27 mouse cellular contexts compared by ENCODE assay signal in the genomic region with DNA sequence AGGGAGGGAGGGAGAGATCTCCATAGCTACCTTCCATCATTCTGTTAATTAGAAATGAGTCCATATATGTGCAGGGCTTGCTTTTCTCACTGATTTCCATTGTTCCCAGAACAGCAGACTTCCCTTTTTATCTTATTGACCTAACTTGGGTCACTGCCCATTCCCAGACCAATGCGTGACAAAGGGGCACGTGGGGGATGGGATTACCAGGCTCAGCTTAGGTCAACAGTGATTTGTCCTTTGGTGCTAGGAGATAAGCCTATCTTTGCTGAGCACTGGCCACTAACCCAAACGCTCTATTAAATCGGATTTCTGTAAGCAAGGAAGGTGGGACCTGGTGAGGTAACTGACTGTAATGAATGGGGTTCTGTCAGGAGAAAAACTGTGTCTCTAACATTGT. TPM values are rescaled to one million over a fixed set of nuclear protein-coding genes. Genes with fewer than 3 reads are reported as not detected.
A peak's percentile ranks its signal among the peaks of the same experiment; 100 is the strongest.
DNase-seq lines count a peak whose midpoint lies in the region; ATAC-seq and TF ChIP-seq lines count a peak whose summit lies in the region.
"Had no signal": no experiment of that assay in that cellular context is flagged by ENCODE, and none has a peak within 500 bp of the region (broad histone marks: within the 10 kb centered on the region; RNA-seq: fewer than 3 reads in every experiment).

No protein-coding gene starts in this region.

- no peaks in the 10 kb centered on the region for H3K27me3 ChIP-seq in heart, postnatal 0 days (ENCODE audit: control insufficient read depth, insufficient read depth, low read length)
- no peaks in the 10 kb centered on the region for H3K27me3 ChIP-seq in midbrain, embryonic 11.5 days (ENCODE audit: control insufficient read depth, insufficient read depth, low read length)
- H3K27me3 ChIP-seq in midbrain, embryonic 14.5 days (ENCODE audit: control insufficient read depth, insufficient read depth, low read length): no peaks in the 10 kb centered on the region
- H3K27me3 ChIP-seq: forebrain, embryonic 13.5 days; lung, embryonic 15.5 days; midbrain, embryonic 12.5 days had no signal

- no peak overlapping the region for H3K27ac ChIP-seq in heart, postnatal 0 days (ENCODE audit: low read depth)
- no peak overlapping the region for H3K27ac ChIP-seq in midbrain, embryonic 11.5 days (ENCODE audit: low read depth, low read length)
- no peak overlapping the region for H3K27ac ChIP-seq in midbrain, embryonic 14.5 days (replicated peaks; ENCODE audit: low read depth, low read length)
- H3K27ac ChIP-seq: forebrain, embryonic 13.5 days; hindbrain, embryonic 14.5 days; limb, embryonic 13.5 days; liver, embryonic 15.5 days; lung, embryonic 15.5 days; midbrain, embryonic 12.5 days had no signal

- H3K9me3 ChIP-seq in heart, postnatal 0 days (replicated peaks; ENCODE audit: control insufficient read depth, low read length): no peaks in the 10 kb centered on the region
- no peaks in the 10 kb centered on the region for H3K9me3 ChIP-seq in midbrain, embryonic 11.5 days (ENCODE audit: control insufficient read depth, low read length)
- H3K9me3 ChIP-seq in midbrain, embryonic 14.5 days (ENCODE audit: control insufficient read depth, low read length): no peaks in the 10 kb centered on the region
- H3K9me3 ChIP-seq: forebrain, embryonic 13.5 days; limb, embryonic 13.5 days; liver, embryonic 15.5 days; lung, embryonic 15.5 days; midbrain, embryonic 12.5 days had no signal

- TF ChIP-seq EP300 in heart, postnatal 0 days (IDR thresholded peaks at IDR 0.05; ENCODE audit: low read depth): no peak

- H3K4me2 ChIP-seq in heart, postnatal 0 days (ENCODE audit: low read depth, low read length): no peak overlapping the region
- H3K4me2 ChIP-seq in midbrain, embryonic 11.5 days: no peak overlapping the region
- H3K4me2 ChIP-seq in midbrain, embryonic 14.5 days (ENCODE audit: low read length): no peak overlapping the region
- H3K4me2 ChIP-seq: forebrain, embryonic 13.5 days; hindbrain, embryonic 14.5 days; limb, embryonic 13.5 days; liver, embryonic 15.5 days; lung, embryonic 15.5 days; midbrain, embryonic 12.5 days had no signal

- H3K4me3 ChIP-seq in heart, postnatal 0 days (ENCODE audit: low read depth, low read length): no peak overlapping the region
- no peak overlapping the region for H3K4me3 ChIP-seq in midbrain, embryonic 11.5 days (ENCODE audit: low read depth, low read length)
- H3K4me3 ChIP-seq in midbrain, embryonic 14.5 days (replicated peaks; ENCODE audit: low read depth, low read length): no peak overlapping the region
- H3K4me3 ChIP-seq: erythroblast, embryonic 14.5 days; forebrain, embryonic 13.5 days; limb, embryonic 13.5 days; liver, embryonic 15.5 days; lung, embryonic 15.5 days; midbrain, embryonic 12.5 days had no signal

- no peaks in the 10 kb centered on the region; the same call in 1 of the 2 replicates for H3K4me1 ChIP-seq in heart, postnatal 0 days (ENCODE audit: control insufficient read depth, insufficient read depth)
- peaks cover 3% of the 10 kb centered on the region; the same call in 1 of the 2 replicates for H3K4me1 ChIP-seq in midbrain, embryonic 11.5 days (ENCODE audit: control insufficient read depth, insufficient read depth, low read length)
- H3K4me1 ChIP-seq in midbrain, embryonic 14.5 days (ENCODE audit: control insufficient read depth, insufficient read depth, low read length): peaks cover 16% of the 10 kb centered on the region; the same call in 1 of the 2 replicates

- no peak for TF ChIP-seq CTCF in heart, postnatal 0 days (IDR thresholded peaks at IDR 0.05; ENCODE audit: low read depth)

- intact Hi-C loops in heart, postnatal 25 days (cut with DNase I): no loop called here

- DNase-seq in heart, postnatal 0 days (ENCODE audit: low spot score): peak; percentile 6
- DNase-seq in heart, postnatal 25 days (ENCODE audit: low spot score): no peak
- DNase-seq in midbrain, embryonic 11.5 days (ENCODE audit: low spot score, missing footprints): peak; percentile 59
- DNase-seq in midbrain, embryonic 14.5 days: no peak
- DNase-seq in retina, adult 2 months (ENCODE audit: low read depth, low spot score): peak; percentile 61
- DNase-seq in yolk sac, embryonic 10.5 days (ENCODE audit: low spot score): peak; percentile 22
- DNase-seq in urinary bladder, postnatal 14 days (ENCODE audit: low spot score): no peak
- DNase-seq in thymus, postnatal 14 days: no peak
- DNase-seq: cerebellum, adult 8-10 months; cerebellum, postnatal 25 days; gastrocnemius, postnatal 14 days; heart, postnatal 36 days; kidney, adult 9 months; kidney, postnatal 10 days; right cerebral cortex, postnatal 4 days; thymus, adult 2 months; thymus, postnatal 4 days had no signal

- H3K36me3 ChIP-seq in heart, postnatal 0 days (replicated peaks; ENCODE audit: control insufficient read depth, insufficient read depth, low read length): no peaks in the 10 kb centered on the region
- H3K36me3 ChIP-seq in midbrain, embryonic 11.5 days (ENCODE audit: control insufficient read depth, insufficient read depth, low read length): no peaks in the 10 kb centered on the region
- H3K36me3 ChIP-seq in midbrain, embryonic 14.5 days (ENCODE audit: control insufficient read depth, insufficient read depth, low read length): no peaks in the 10 kb centered on the region
- H3K36me3 ChIP-seq: limb, embryonic 13.5 days; liver, embryonic 15.5 days; lung, embryonic 15.5 days; midbrain, embryonic 12.5 days had no signal

- no peak for ATAC-seq in heart, postnatal 0 days (ENCODE audit: insufficient read depth, low read depth)
- no peak for ATAC-seq in midbrain, embryonic 11.5 days (ENCODE audit: low FRiP score)
- no peak for ATAC-seq in midbrain, embryonic 14.5 days (ENCODE audit: low FRiP score, low TSS enrichment)
- ATAC-seq: forebrain, embryonic 13.5 days; intestine, postnatal 0 days; Patski had no signal

- H3K9ac ChIP-seq in heart, postnatal 0 days (replicated peaks; ENCODE audit: low read depth, low read length): no peak overlapping the region
- no peak overlapping the region for H3K9ac ChIP-seq in midbrain, embryonic 11.5 days (ENCODE audit: low read length)
- H3K9ac ChIP-seq in midbrain, embryonic 14.5 days (replicated peaks; ENCODE audit: low read length): no peak overlapping the region
- H3K9ac ChIP-seq: forebrain, embryonic 13.5 days; hindbrain, embryonic 14.5 days; limb, embryonic 13.5 days; liver, embryonic 15.5 days; lung, embryonic 15.5 days; midbrain, embryonic 12.5 days had no signal

- WGBS in heart, postnatal 0 days: 26% methylated on average over 4 of the region's 4 CpGs
- 25% methylated on average over 4 of the region's 4 CpGs for WGBS in midbrain, embryonic 11.5 days
- WGBS in midbrain, embryonic 14.5 days: 32% methylated on average over 4 of the region's 4 CpGs

RNA-seq across cellular contexts. Expression of gene Pgk1, which starts 2.6 kb away (rescaled TPM):
- total RNA-seq in heart, postnatal 0 days (2014; rRNA removed; ENCODE audit: low replicate concordance): 801 and 911 TPM in 2 replicates
- polyA plus RNA-seq in heart, postnatal 0 days (2015; fragmentation: Nextera tagmentation; extraction: Ambion mirVana): 452 and 485 TPM in 2 replicates
- 100 to 1,000 TPM; 586 to 594 TPM for total RNA-seq in heart, postnatal 25 days (2021)
- 424 and 429 TPM in 2 replicates for polyA plus RNA-seq in midbrain, embryonic 11.5 days (2014; fragmentation: Nextera tagmentation; extraction: Ambion mirVana)
- 243 and 266 TPM in 2 replicates for polyA plus RNA-seq in midbrain, embryonic 14.5 days (2014; fragmentation: Nextera tagmentation; extraction: Ambion mirVana)

RNA-seq across cellular contexts. Expression of gene Taf9b, which starts 36.7 kb away (rescaled TPM):
- total RNA-seq in heart, postnatal 0 days (2014; rRNA removed; ENCODE audit: low replicate concordance): 18.6 and 21.3 TPM in 2 replicates
- 19.6 and 22.1 TPM in 2 replicates for polyA plus RNA-seq in heart, postnatal 0 days (2015; fragmentation: Nextera tagmentation; extraction: Ambion mirVana)
- 10 to 100 TPM in 1 of 2 experiments, 1 to 10 TPM in 1; 7.4 to 10.1 TPM for total RNA-seq in heart, postnatal 25 days (2021)
- polyA plus RNA-seq in midbrain, embryonic 11.5 days (2014; fragmentation: Nextera tagmentation; extraction: Ambion mirVana): 15.7 and 18.8 TPM in 2 replicates
- 15.0 and 18.2 TPM in 2 replicates for polyA plus RNA-seq in midbrain, embryonic 14.5 days (2014; fragmentation: Nextera tagmentation; extraction: Ambion mirVana)

RNA-seq across cellular contexts. Expression of gene Tlr13, which starts 41.3 kb away (rescaled TPM):
- 1.0 and 1.1 TPM in 2 replicates for total RNA-seq in heart, postnatal 0 days (2014; rRNA removed; ENCODE audit: low replicate concordance)
- 0.40 and 0.43 TPM in 2 replicates for polyA plus RNA-seq in heart, postnatal 0 days (2015; fragmentation: Nextera tagmentation; extraction: Ambion mirVana)
- 1 to 10 TPM; 1.2 to 1.4 TPM for total RNA-seq in heart, postnatal 25 days (2021)
- polyA plus RNA-seq in midbrain, embryonic 11.5 days (2014; fragmentation: Nextera tagmentation; extraction: Ambion mirVana): 0.19 and 0.27 TPM in 2 replicates
- 0.13 and 0.41 TPM in 2 replicates for polyA plus RNA-seq in midbrain, embryonic 14.5 days (2014; fragmentation: Nextera tagmentation; extraction: Ambion mirVana)
- polyA plus RNA-seq: erythroblast, embryonic 14.5 days; G1E; Patski had no signal

Comparison
In these comparisons a context has a peak if more than half of its experiments do, and no peak if none do; other contexts are left out.
1. DNase-seq: peak in heart, postnatal 0 days (single experiment), midbrain, embryonic 11.5 days (single experiment), retina, adult 2 months (single experiment) and yolk sac, embryonic 10.5 days (single experiment); none in heart, postnatal 25 days (single experiment), midbrain, embryonic 14.5 days (single experiment), urinary bladder, postnatal 14 days (single experiment) and thymus, postnatal 14 days (single experiment).